Mouse (Mus musculus) embryo, embryonic 11 days (tissue): ENCODE measurements around the gene Pde6h.
A peak's percentile ranks its signal among the peaks of the same experiment; 100 is the strongest.

Experiments
- DNase-seq: peaks from one replicate; pipeline ENCODE4 v3.0.0-alpha.2; 2015

The Pde6h gene

DNA sequence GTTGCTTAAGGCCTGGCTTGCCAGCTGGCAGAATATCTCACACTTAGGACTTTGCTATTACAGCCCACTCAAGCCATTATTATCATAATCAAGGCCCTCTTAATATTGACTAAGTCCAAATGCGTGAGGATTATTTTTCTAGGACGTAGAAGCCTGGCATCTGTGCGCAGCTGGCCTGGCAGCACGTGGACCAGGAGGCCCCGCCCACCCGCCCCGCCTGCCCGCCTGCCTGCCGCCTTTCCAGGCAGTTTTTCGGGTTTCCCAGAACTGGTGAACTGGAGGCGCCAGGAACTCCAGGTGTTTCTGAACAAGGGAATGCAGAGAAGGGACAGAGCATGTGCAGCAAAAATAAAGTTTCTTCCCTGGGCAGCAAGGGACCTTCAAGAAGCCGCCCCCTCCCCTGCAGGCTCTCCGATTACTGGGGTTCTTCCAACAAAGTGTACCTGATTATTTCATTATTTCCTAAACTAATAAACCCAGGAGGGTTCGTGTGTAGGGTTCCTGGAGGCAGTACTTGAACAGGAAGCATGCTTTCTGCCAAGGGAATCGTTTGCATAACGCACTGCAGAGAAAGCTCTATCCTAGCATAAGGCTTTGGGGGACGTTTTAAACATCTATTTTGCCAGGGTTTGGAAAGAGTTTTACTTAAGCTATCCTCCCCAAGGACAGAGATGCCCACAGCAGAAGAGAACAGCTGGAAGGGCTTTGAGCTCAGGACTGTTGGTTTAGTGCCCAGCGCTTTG lies 10.1 kb upstream of the Pde6h start:
- peak; percentile 60 for DNase-seq

DNA sequence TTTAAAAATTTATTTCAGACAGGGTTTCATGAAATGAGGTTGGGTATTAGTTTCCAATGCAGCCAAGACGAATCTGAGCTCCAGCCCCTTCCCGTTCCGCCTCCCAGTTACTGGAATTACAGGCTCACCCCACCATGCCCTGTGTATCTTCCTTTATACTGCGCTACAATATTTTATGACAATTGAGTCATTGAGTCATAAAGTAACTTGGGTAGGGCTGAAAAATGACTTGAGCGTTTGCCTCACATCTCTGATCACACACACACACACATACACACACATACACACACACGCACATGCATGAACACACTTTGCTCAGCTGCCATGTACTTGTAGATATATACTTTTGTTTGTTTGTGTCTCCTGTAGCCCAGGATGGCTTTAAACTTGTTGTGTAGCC lies 9.4 kb upstream of the Pde6h start:
- DNase-seq: no peak

DNA sequence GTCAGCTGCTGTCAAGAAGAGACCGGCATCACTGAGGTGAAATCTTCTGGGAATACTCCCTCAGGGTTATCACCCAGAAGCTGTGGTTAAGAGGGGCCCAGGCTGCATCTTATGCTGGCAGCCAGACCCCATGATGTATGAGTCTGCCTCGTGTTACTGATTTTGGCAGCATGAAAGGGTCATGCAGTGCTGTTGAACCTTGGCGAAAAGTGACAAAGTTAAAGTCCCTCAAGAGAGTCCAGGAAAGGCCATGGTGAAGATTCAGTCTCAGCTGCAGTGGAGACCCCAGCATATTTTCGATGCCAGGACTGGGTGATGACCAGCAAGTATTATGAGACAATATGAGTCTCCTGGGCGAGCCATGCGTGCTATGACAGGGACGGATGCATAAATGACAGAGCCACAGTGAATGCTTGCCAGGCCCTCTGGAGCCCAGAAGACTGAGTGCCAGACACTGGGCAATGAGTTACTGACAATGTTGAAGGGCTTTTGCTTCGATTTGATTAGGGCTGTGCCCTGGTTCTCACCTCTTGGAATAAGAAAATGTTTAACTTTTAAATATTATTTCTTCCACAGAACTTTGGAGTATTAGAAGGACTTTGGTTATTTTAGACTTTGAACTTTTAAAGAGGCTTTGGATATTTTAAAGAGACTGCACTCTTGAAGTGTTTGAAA lies 7.8 kb upstream of the Pde6h start:
- no peak for DNase-seq

DNA sequence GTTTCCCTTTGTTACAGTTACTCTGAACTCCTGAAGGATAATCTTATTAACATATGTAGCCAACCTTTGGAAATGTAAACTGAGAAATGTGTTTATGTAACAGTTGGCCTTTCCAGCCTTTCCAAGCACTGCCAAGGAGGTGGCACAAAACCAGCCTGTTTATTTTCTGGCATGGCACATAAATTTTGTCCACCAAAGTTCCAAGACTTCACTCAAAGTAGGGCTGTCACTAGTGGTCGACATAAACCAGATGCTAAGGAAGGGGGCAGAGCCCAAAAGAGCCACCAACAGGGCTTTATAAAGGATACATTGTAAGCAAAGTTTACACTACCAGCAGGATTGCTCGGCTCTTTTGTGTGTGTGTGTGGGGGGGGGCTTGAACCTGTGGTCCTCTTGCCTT lies 5.7 kb upstream of the Pde6h start:
- peak; percentile 44 for DNase-seq

DNA sequence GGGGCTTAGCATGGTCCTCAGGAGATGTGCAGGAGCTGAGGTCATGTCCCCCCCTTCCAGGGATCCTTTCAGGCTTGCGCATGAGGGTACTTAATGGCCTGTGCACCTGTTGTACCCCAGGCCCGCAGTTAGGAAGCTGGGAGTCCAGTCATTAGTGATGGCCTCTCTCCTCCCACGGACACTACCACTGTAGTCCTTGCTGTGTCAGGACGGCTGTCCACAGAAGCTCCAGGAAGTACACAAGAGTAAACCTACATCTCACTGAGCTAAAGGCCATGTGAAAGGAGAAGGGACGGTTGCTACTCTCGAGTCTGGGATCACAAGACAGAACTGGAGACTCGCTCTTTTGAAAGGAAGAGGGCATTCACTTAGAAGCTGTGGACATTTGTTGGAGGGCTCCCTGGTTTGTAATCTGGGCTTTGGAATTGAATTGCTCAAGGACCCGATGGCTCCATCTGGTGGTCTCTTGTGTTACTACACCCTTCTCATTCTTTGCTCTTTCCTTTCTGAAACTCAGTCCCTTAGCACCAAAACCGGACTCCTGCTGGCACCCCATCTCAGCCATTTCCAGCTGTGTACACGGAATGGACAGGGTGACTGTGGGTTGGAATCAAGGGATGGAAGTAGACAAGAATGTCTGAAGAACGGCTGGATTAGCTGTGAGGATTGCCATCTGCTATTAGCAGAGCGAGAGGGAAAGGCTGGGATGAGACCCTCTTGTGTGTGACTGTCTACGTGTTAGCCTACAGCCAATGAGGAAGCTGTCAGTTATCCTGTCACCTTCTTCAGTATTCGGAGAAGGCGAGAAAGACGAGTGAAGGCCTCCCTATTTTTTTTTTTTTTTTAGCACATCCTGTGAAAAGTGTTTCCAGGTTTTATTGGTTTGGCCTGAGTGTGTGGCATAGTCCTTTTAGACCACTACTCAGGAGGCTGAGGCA lies 3.0 kb upstream of the Pde6h start:
- peak; percentile 80 for DNase-seq

DNA sequence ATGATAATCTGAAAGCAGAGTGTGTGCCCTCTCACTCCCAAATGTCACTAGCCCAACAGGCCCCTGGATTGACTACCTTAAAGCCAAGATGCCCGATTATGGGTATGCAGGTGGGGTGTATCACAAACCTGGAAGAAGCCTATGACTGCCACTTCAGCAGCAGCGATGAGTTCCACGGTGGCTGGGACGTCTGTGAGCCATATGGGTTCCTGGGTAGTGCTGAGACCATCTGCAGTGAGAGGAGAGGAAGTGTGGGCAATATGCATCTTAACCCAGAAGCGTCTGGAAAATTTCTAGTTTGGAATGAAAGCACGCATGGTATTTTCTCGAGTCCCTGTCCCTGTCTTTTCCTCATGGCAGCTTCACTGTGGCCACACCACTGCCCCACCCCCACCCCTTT lies 2.0 kb upstream of the Pde6h start:
- no peak for DNase-seq

DNA sequence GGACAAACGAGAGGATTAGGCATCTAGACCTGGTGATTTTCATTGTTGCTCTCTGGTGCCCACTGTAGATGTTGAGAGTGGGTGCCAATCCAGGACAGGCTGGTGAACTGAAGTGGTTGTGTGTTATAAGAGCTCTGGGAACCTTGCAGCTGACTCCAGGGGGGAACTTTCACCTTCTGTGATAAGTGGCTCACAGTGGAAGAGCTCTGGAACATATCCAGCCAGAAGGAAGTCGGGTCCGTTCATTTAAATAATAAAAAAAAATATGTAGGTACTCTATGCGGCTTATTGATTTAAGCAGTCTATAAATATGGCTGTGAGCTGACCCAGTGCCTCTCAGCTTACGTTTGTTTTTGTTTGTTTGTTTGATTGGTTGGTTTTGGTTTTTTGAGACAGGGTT lies 1.6 kb upstream of the Pde6h start, which contains the start of gene Erp27:
Gene Erp27 (minus strand): TSS at position 101 of the 400 bp plus-strand sequence.
- DNase-seq: no peak

DNA sequence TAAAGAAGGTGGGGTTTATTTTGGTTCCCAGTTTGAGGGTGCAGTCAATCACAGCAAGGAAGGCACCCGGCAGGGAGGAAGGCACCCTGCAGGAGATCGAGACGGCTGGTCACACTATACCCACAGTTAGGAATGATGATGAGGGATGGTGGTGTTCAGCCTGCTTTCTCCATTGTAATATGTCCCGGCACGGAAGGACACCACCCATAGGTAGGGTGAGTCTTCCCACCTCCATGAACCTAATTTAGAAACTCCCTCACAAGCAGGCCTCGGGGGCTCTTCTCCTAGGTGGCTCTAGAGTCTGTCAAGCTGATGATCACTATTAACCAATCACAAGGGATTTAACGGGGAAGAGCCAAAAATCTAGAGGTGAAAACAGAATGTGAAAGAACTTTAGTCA lies 761 bp upstream of the Pde6h start:
- DNase-seq: no peak

DNA sequence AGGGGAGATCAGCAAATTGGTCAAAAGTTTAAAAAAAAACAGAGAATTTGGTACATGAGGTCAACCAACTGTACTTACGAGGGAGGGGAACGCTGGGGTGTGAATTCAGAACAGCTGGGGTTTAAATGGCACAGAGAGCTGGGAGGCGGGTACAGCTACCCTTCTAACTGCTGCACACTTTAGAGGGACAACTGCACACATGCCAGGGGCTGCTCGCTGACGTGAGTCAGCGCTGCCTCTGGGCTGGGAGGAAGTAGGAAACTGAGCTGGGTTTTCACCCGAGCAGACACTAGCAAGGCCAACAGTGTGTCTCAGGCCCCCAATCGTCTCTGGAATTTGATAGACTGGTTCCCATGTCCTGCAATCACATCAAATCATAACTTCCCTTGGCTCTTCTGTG lies 1.4 kb downstream of the Pde6h start:
- no peak for DNase-seq

DNA sequence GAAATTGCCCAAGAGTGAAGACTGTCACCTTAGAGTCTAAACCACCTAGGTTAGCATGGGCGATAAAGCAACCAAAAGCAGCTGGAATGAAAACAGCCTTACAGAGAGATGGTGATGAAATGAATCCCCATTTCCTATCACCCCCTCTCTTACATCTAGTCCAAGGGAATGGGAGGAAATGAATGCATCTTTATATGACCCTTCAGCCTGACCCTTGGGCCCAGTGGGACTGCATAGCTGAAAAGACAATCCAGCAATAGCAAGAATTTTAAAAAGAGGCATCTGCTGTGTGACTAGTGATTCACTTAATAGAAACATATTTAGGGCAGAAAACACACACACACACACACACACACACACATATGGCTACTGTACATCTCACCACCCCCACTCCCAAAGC lies 4.0 kb downstream of the Pde6h start:
- DNase-seq: no peak

DNA sequence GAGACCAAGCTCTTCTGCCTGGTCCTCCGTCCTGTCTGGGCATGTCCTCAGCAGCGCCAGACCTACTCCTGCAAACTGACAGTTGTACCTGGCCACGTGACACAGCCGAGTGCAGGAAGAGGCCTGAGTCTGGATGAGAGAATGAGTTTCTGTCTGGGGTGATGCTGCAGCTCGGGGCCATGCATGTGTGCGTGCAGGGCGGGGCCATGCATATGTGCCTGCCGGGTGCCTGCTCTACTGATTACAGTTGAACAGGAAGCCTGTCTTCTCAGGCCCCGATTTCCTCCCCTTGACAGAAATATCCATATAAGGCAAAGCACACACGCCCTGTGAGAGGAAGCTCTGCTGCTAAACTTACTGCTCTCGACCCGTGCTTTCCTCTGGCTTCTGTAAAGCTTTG lies 7.0 kb downstream of the Pde6h start:
- DNase-seq: peak; percentile 73

DNA sequence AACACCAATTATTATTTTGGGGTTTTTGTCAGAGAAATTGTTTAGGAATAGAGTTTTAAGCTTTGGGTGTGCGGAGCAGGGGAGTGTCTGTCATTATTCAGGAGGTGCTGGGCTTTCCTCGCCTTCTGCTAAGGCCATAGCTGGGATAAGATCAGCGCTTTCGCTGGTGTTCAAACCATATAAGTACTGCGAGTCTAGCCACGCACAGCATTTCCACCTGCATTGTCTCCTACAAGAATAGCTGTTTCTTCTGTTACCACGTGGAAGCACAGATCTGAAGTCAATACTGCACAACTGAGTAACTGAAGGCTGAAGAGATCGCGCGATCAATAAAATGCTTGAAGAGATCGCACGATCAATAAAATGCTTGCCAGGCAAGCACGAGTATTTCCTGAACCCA lies 7.6 kb downstream of the Pde6h start:
- DNase-seq: no peak

DNA sequence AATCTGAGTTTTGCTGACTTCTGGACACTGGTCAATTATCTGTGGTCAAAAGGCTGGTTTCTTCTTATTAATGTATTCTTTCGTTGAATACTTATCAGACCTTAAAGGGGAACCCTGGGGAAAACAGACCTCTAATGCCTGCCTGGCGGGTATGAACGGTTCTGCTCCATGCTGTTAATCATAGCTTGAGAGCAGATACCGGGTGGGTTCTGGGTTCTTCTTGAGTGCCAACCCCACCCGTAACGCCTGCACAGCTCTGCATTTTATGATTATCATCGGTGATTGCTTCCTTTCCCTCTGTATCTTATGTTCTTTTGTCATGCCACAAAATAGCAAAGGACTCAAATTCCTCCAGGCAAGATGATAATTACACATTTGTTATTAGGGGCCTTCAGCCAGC lies 10.4 kb downstream of the Pde6h start:
- DNase-seq: no peak

DNA sequence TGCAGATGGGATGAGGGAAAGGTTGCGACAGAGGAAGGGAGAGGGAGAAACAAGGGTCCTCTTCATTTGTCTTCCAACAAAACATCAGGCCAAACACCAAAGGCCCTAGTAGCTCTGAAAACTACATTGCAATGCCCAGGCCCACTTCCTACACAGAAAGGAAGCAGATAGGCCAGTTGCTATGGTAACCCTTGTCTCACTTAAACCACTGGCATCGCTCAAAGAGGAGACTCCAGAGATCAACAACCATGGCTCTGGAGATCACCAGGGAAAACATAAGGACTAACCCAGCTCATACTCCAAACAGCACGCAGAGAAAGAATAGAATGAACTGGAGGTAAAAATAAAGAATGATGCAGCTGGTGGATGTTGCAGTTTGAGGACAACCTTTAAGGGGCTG lies 11.6 kb downstream of the Pde6h start:
- DNase-seq: no peak

DNA sequence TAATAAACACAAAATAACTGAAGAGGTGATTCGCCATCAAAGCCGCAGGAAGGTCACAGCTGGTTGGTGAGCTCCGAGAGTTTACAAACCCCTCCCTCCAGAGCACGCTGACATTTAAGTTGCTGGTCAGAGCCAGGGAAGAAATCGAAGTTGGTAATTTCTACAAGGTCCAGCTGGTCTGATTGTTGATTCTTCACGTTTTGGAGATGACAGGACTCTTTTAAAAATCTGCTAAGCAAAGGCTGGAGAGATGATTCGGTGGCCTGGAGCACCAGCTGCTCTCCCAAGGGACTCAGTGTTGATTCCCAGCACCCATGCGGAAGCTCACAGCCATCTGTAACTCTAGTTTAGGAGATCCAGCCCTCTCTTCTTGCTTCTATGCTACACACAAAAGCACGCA lies 12.7 kb downstream of the Pde6h start:
- DNase-seq: no peak

DNA sequence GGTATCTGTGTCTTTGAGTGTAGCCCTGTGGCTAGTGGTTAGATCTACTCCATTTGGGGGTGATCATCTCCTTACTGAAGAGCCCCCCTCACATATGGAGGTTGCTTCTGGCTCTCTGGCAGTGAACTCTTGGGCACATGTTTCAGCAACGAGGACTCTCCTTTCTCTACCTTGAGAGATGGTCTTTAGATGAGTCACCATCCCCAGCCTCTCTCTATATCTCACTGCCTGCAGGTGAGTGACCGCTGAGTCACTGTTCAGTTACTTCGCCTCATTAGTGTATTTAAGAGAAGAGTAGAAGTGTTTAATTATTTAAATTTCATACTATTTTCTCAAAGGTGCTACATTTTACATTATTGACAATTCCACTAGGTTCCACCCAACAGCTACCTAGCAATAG lies 13.5 kb downstream of the Pde6h start:
- no peak for DNase-seq

DNA sequence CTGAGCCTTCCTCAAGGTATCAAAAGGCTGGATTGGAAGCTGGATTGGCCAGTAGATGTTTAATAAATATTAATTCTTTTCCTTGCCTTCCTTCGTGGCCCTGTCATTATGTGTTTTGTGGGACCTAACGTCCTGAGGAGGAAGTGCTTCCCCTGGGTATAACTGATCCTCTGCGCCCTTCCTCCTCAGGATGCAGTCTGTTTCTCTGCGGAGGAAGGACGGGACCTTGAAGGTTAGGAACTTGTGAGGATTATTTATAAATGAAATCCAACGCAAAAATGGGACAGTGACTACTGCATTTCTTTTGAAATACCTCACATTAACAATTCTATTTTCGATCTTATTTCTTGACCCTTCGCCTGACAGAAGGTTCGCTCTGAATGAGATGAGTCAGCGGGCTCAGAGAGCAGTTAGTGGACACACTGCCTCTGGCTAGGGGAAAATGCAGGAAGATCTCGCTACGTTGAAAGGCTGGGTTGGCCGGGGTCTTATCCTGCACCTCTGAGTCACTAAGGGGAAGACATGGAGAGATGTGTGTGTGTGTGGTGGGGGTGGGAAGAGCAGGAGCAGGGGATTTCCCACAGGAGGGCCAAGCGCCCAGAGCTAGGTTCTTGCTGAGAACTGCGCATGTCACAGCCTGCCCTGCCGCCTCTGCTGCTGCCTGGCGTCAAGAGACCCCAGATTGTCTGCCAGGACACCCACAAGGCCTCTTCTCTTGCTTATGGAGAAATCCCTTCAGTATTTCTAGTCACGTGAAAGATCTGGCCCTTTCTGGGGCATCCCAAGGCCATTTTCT lies 14.9 kb downstream of the Pde6h start:
- DNase-seq: no peak

DNA sequence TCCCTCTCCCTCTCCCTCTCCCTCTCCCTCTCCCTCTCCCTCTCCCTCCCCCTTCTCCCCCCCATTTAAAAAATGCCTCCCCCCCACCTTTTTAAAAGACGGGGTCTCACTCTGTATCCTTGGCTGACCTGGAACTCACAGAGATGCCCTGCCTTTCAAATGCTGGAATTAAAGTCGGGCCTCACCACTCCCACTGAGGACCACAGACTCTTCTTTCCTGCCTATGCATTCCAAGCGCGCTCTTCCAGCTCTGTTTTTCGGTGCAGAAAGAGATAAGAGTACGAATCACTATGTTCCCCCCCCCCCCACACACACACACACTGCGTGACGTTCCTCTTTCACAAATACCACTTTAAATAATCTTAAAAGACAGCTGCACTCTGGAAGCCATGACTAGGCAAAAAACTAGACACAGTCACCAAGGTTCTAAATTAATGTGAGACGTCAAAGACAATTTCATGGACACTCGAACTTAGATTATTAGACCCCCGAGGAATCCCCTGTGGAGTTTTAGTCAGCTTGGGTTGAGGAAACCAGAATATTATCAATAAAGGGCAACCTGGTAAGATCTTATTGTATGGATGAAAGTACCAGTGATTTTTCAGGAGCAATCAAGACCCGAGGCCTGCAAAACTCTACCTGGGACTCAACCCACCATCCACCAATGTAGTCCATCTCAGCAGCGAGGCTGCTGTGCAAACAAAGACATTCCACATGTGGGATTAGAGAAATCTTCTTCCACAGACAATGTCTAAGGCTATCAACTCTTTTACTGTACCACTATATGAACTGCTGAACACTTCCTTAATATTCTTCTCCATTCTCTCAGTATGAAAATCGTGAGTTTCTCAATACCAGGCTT lies 15.9 kb downstream of the Pde6h start:
- DNase-seq: no peak

DNA sequence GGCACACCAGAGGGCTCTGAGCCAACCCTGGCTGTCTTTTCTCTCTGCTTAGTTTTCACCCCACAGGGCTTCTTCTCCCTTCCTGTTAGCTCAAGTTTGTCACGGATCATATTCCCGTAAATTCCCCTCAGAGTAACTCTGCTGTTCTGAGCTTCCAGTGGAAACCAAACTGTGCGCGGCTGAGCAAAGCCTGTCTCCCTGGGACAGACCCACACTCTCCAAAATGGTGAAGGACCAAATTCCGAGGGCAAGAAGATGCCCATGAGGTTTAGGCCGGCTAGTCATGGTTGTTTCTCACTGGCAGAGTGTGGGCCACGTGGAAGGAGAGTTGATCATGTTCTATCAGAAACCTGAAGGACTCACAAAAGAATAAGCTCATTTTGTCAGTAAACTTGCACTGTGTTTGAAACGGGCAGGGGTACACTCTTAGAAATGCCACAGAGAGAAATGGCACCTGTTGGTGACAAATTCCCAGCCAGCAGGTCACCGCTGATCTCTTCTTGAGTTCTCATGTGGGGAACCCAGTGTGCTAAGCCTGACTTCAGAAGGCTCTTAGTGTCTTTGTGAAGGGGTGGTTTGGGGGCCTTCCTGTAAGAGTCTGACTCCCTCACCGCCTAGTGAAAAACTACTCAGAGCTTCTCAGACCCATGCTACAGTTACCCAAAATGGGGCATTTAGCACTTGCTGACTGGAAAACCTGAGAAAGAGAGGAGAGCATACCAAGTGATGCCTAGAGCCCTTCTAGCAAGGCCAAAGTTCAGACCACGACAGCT lies 16.7 kb downstream of the Pde6h start:
- no peak for DNase-seq

DNA sequence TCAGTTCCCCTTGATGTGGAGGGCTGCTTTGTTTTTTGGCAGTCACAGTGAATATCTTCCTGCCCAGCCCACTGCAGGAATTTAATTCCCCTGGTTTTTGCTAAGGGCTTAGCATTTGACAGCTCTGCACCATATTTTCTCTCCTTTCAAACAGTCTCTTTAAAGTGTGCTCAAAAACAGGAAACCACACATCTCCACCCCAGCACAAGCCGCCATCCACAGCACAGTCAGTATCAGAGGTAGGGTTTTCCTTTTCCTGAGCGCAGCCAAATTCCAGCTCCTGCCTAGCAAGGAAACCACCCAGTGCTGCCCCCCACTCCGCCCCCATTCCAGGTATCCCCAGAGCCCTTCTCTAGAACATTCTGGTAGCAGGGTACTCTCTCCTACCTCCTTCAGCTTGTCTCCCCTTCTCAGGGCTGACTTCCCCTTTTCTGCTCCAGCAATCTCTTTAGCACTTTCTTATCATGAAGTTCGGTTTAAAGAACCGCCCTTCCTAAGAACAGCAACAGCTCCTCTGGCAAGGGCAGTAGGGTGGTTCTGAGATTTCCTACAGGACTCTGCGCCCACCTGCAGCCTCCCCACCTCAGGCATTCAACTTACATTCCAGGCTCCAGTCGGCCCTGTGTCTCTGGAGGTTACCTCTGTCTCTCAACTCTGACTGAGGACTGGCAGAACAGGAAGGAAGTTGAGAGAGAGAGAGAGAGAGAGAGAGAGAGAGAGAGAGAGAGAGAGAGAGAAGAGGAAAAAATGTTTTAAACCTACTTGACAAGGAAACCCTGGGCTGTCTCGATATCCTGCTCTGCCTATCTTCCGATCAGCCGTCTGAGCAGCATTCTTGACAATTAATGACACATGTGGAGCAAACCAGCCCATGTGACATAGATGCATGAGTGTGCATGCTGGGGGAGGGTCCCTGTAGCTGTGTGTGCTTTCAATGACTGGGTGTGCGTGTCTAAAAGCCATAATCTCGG lies 17.7 kb downstream of the Pde6h start, which contains the start of gene Arhgdib:
Gene Arhgdib (minus strand): TSS at position 849 of the 971 bp plus-strand sequence.
- peak; percentile 48 for DNase-seq
